Mouse (Mus musculus): ENCODE results near the gene Wdr48. TPM values are rescaled to one million over a fixed set of nuclear protein-coding genes. Genes with fewer than 3 reads are reported as not detected.
A peak's percentile ranks its signal among the peaks of the same experiment; 100 is the strongest.

Wdr48 gene
- polyA plus RNA-seq, 1 experiment from 2014 or later, result 13.9 TPM

DNA sequence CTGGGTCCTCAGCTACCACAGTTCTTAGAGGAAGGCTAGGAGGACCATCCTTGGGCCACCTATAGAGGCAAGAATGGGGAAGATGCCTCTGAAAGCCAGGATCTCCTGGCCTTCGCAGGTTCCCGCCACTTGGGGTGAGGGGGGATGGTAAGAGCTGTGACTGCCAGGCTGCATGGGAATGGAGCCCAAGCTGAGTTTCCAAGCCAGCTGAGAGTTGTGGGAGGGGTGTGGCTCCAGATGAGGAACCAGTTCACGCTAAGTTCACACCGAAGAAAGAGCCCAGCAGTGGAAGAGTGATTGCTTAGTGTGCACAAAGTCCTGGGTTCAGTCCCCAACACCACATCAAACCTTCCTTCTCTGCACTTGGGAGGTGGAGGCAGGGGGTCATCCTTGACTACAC, 67.5 kb downstream of the Wdr48 start:
- ATAC-seq, result no peak
- Histone ChIP-seq H3K36me3 (replicated peaks; ENCODE audit: insufficient read depth, low read length) (no peaks in the 10 kb centered on the region), H3K27me3 (ENCODE audit: insufficient read depth, low read length) (no peaks in the 10 kb centered on the region), H3K4me1 (ENCODE audit: insufficient read depth) (peaks cover 15% of the 10 kb centered on the region), H3K27ac (ENCODE audit: low read depth) (no peak overlapping the region), H3K9me3 (ENCODE audit: low read length) (no peaks in the 10 kb centered on the region), H3K4me2 (ENCODE audit: low read depth, low read length) (no peak overlapping the region), H3K4me3 (ENCODE audit: low read depth, low read length) (no peak overlapping the region), H3K9ac (replicated peaks) (no peak overlapping the region)
- 56% methylated on average over 4 of the region's 4 CpGs for WGBS (ENCODE audit: insufficient replicate concordance)
- TF ChIP-seq EP300 (IDR thresholded peaks at IDR 0.05; ENCODE audit: low read depth) (no peak), CTCF (IDR thresholded peaks at IDR 0.05; ENCODE audit: low read depth) (no peak)
- no peak for DNase-seq

DNA sequence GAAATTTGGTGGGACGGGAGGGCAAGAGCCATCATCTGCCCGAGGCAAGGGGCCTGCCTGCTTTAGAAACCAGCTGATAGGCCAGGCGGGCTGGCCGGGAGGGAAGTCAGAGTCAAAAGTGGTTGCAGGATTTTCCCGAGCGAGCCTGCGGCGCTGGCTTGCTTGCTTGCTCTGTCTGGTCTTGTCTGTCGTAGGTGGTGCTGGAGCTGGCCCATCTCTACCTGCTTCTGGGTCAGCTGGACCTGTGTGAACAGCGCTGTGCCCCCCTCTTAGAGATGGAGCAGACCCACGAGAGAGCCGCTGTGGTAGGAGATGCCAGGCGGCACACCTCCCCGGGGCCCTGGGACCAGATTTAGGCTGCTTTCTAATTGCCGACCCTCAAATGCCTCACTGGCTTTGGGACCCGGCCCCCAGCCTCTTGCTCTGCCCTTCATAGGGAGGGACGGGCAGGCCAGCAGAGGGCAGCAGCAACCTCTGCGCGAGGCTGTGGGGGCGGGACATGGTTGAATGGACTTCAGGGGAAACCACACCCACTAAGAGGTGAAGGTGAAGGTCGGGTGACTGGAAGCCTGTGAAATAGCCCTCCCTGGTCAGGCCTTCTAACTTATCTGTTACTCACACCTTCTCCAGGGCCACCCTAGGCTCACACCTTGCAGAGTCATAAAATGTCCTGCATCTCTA, 68.4 kb downstream of the Wdr48 start:
- Histone ChIP-seq H3K9ac (replicated peaks) (no peak overlapping the region), H3K27me3 (ENCODE audit: insufficient read depth, low read length) (no peaks in the 10 kb centered on the region), H3K9me3 (ENCODE audit: low read length) (no peaks in the 10 kb centered on the region), H3K27ac (ENCODE audit: low read depth) (peak overlapping the region; percentile 64), H3K4me1 (ENCODE audit: insufficient read depth) (peaks cover 15% of the 10 kb centered on the region), H3K36me3 (replicated peaks; ENCODE audit: insufficient read depth, low read length) (no peaks in the 10 kb centered on the region), H3K4me2 (ENCODE audit: low read depth, low read length) (peak overlapping the region; percentile 51), H3K4me3 (ENCODE audit: low read depth, low read length) (no peak overlapping the region)
- peak; percentile 88 for DNase-seq
- peak; percentile 89 for ATAC-seq
- 18% methylated on average over 21 of the region's 21 CpGs for WGBS (ENCODE audit: insufficient replicate concordance)
- TF ChIP-seq EP300 (IDR thresholded peaks at IDR 0.05; ENCODE audit: low read depth) (peak; percentile 32; the same call in 1 of the 2 replicates), CTCF (IDR thresholded peaks at IDR 0.05; ENCODE audit: low read depth) (peak; percentile 94)

DNA sequence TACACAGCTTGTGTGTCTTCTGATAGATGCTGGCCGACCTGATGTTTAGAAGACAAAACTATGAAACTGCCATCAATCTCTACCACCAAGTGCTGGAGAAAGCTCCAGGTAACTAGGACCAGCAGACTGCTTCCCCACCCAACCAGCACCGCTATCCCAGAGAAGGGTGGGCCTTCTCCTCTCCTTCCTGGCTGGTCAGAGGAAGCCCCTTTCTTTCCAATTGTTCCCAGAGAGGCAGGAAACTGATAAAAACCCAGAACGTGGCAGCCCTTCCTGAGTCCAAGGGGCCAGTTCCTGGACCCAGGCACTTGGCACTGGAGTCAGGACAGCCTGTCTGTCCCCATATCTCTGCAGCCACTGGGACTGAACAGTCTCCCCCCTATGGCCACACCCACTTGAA, 69.5 kb downstream of the Wdr48 start:
- H3K36me3 ChIP-seq (replicated peaks; ENCODE audit: insufficient read depth, low read length), result no peaks in the 10 kb centered on the region
- DNase-seq, result no peak
- peaks cover 17% of the 10 kb centered on the region for H3K4me1 ChIP-seq (ENCODE audit: insufficient read depth)
- no peak for ATAC-seq
- 46% methylated on average over 3 of the region's 3 CpGs for WGBS (ENCODE audit: insufficient replicate concordance)
- no peak overlapping the region for H3K4me3 ChIP-seq (ENCODE audit: low read depth, low read length)
- no peaks in the 10 kb centered on the region for H3K27me3 ChIP-seq (ENCODE audit: insufficient read depth, low read length)
- peak overlapping the region; percentile 64 for H3K27ac ChIP-seq (ENCODE audit: low read depth)
- H3K4me2 ChIP-seq (ENCODE audit: low read depth, low read length), result no peak overlapping the region
- TF ChIP-seq EP300 (IDR thresholded peaks at IDR 0.05; ENCODE audit: low read depth), result peak; percentile 39; the same call in 1 of the 2 replicates
- TF ChIP-seq CTCF (IDR thresholded peaks at IDR 0.05; ENCODE audit: low read depth), result no peak
- H3K9me3 ChIP-seq (ENCODE audit: low read length), result no peaks in the 10 kb centered on the region
- no peak overlapping the region for H3K9ac ChIP-seq (replicated peaks)

DNA sequence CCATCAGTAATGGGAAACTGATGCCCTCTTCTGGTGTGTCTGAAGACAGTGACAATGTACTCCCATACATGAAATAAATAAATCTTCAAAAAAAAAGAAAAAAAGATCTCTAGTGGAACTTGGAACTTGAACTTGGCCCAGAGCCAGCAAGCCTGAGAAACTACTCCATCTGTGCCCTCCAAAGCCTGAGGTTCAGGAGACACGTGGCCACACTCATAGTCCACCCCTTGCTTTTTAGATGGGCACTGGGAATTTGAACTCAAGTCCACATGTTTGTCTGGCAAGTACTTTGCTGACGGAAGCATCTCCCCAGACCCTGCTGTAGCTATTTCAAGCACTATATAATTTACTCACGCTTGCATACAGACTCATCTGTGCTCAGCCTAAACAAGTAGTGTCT, 70.5 kb downstream of the Wdr48 start:
- no peak overlapping the region for H3K9ac ChIP-seq (replicated peaks)
- no peak overlapping the region for H3K27ac ChIP-seq (ENCODE audit: low read depth)
- TF ChIP-seq CTCF (IDR thresholded peaks at IDR 0.05; ENCODE audit: low read depth) (no peak), EP300 (IDR thresholded peaks at IDR 0.05; ENCODE audit: low read depth) (no peak)
- H3K4me2 ChIP-seq (ENCODE audit: low read depth, low read length), result no peak overlapping the region
- no peaks in the 10 kb centered on the region for H3K9me3 ChIP-seq (ENCODE audit: low read length)
- H3K4me3 ChIP-seq (ENCODE audit: low read depth, low read length), result no peak overlapping the region
- no peaks in the 10 kb centered on the region for H3K36me3 ChIP-seq (replicated peaks; ENCODE audit: insufficient read depth, low read length)
- 66% methylated on average over 3 of the region's 3 CpGs for WGBS (ENCODE audit: insufficient replicate concordance)
- H3K4me1 ChIP-seq (ENCODE audit: insufficient read depth), result peaks cover 22% of the 10 kb centered on the region
- ATAC-seq (no peak), DNase-seq (no peak)
- no peaks in the 10 kb centered on the region for H3K27me3 ChIP-seq (ENCODE audit: insufficient read depth, low read length)

DNA sequence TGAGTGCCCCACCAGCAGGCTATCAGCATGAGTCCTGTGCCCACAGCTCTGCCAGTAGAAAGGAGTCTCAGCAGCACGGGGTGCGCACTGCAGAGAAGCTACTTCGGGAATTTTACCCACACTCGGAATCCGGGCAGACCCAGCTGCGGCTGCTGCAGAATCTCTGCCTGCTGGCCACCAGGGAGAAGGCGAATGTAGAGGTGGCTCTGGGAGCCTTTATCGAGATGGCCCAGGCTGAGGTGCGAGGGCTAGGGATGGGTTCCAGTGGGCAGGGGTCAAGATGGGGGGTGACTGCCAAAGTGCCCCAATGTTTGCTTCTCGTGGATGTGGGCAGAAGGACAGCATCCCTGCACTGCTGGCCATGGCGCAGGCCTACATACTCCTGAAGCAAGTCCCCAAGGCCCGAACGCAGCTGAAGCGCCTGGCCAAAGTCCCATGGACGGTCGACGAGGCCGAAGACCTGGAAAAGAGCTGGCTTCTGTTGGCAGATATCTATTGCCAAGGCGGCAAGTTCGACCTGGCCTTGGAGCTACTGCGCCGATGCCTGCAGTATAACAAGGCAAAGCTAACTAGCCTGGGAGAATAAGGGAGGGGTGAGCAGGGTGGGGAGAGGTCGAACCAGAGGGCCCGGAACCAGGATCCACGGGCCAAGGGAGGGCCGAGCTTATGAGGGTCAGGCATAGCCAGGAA, 71.7 kb downstream of the Wdr48 start:
- no peaks in the 10 kb centered on the region for H3K27me3 ChIP-seq (ENCODE audit: insufficient read depth, low read length)
- TF ChIP-seq CTCF (IDR thresholded peaks at IDR 0.05; ENCODE audit: low read depth) (no peak), EP300 (IDR thresholded peaks at IDR 0.05; ENCODE audit: low read depth) (no peak)
- no peaks in the 10 kb centered on the region for H3K9me3 ChIP-seq (ENCODE audit: low read length)
- peaks cover 2% of the 10 kb centered on the region for H3K36me3 ChIP-seq (replicated peaks; ENCODE audit: insufficient read depth, low read length)
- no peak overlapping the region for H3K4me3 ChIP-seq (ENCODE audit: low read depth, low read length)
- 89% methylated on average over 26 of the region's 26 CpGs for WGBS (ENCODE audit: insufficient replicate concordance)
- DNase-seq (no peak), ATAC-seq (no peak)
- no peak overlapping the region for H3K27ac ChIP-seq (ENCODE audit: low read depth)
- peaks cover 31% of the 10 kb centered on the region for H3K4me1 ChIP-seq (ENCODE audit: insufficient read depth)
- H3K9ac ChIP-seq (replicated peaks), result no peak overlapping the region
- H3K4me2 ChIP-seq (ENCODE audit: low read depth, low read length), result no peak overlapping the region

DNA sequence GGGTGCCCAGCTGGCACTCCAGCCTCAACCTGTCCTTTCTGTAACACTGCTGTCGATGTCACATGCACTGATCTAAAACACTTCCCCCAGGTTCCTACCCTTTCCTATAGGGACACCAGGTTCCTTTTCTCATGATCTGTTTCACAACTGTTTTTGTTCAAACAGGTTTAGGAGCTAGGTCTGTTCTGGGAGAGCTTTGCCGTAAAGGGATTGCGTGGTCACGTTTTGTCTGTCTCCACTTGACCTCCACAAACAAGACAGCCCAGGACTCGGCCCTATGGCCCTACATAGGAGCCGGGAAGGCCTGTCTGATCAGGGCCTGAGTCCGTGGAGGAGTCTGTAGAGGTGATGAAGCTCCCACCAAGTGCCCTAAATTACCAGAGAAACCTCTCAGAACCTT, 75.1 kb downstream of the Wdr48 start:
- H3K27ac ChIP-seq (ENCODE audit: low read depth), result peak overlapping the region; percentile 84
- peak overlapping the region; percentile 16; the same call in 1 of the 2 replicates for H3K9ac ChIP-seq (replicated peaks)
- DNase-seq (peak; percentile 38), ATAC-seq (peak; percentile 80)
- no peak overlapping the region for H3K4me3 ChIP-seq (ENCODE audit: low read depth, low read length)
- peaks cover 19% of the 10 kb centered on the region for H3K4me1 ChIP-seq (ENCODE audit: insufficient read depth)
- no peaks in the 10 kb centered on the region for H3K9me3 ChIP-seq (ENCODE audit: low read length)
- H3K27me3 ChIP-seq (ENCODE audit: insufficient read depth, low read length), result no peaks in the 10 kb centered on the region
- TF ChIP-seq CTCF (IDR thresholded peaks at IDR 0.05; ENCODE audit: low read depth), result no peak
- peak; percentile 47 for TF ChIP-seq EP300 (IDR thresholded peaks at IDR 0.05; ENCODE audit: low read depth)
- WGBS (ENCODE audit: insufficient replicate concordance), result 50% methylated on average over 7 of the region's 7 CpGs
- H3K36me3 ChIP-seq (replicated peaks; ENCODE audit: insufficient read depth, low read length), result peaks cover 36% of the 10 kb centered on the region
- H3K4me2 ChIP-seq (ENCODE audit: low read depth, low read length), result no peak overlapping the region

Measured in liver, postnatal 0 days (tissue).